Mouse (Mus musculus) layer of hippocampus, postnatal 36 days (tissue): ENCODE data around the gene Krt12. TPM values are rescaled to one million over a fixed set of nuclear protein-coding genes. Genes with fewer than 3 reads are reported as not detected.
A peak's percentile ranks its signal among the peaks of the same experiment; 100 is the strongest.

Experiments
- DNase-seq, 2 experiments: peaks; one replicate each; pipeline ENCODE4 v3.0.0; 2022
- total RNA-seq, 2 experiments: library from RNA; stranded (reverse); gene quantifications; 2 replicates each; pipeline ENCODE4 v1.2.3; 2021

Krt12 gene
- total RNA-seq, 2 experiments from 2014 or later = 0.61 to 0.97 TPM

DNA sequence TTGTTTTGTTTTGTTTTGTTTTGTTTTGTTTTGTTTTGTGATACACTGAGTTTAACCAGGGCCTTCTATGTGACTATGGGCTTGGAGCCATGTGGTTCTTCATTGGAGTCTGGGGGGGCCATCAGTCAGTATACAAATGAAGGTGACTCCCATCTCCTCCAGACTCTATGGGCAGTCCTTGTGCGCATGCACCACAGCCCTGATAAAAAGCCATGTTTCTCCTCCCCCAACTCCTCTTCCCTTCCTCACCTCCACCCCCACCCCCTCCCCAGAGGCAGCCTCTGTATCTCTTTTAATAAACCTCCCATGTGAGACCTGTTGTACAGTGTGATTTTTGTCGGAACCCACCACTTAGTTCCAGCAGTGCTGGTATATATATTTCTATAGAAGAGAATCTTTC is 25.4 kb downstream of the Krt12 start:
- DNase-seq = no peak

DNA sequence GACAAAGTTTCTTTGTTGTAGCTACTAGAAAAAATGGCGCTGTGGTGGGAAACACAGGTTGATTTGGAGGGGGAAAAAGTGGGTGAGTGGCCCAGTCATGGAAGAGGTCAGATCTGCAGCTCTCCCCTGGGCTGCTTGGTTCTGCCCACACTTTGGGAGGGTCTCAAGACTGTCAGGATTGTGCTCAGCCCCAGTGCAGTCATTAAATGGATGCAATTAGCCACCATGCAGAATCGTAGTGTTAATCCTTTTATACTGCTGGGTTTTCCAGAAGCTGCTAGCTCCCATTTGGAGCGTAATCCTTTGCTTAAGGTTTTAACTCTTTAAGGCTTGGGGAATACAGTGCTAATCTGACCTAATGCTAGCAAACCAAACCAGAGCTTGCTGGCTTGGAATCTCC is 26.0 kb downstream of the Krt12 start:
- DNase-seq = no peak

- DNase-seq = no peak
Measured at GRCm38 (mm10) chr11:99392492-99392891, 29.6 kb downstream of the Krt12 start.

DNA sequence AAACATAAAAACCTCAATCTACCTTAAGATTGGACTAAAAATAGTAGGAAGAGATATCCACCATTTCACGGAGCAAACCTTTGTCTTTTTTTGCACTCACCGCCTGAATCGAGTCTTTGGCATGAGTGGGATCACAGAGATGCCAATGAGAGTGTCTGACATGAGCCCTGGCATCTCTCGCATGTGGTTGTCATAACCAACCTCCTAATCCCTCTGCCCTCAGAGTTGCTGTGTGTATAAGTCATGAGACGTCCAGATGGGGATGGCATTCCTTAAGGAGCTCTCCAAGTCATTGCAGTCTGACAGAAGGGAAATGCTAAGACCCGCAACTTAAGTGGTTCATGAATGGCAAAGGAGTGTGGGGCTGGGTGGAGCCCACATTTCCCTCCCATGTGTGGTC is 30.7 kb downstream of the Krt12 start:
- no peak for DNase-seq

DNA sequence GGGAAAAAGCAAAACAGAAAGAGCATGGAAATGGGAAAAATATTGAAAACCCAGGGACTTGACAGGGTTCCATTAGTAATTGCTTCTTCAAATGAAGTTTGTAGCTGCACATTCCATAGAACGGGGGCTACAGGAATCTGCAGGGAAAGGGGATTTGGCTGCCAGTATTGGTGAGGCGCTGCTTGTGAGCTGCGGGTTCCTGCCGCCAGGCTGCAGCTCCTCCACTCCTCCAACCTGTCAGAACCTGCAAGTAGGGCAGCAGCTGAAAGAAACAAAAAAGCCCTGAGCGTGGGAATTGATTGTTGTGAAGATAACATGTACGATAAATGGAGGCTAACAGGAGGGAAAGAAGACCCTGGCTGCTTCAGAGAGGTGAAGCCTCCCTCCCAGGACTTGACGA is 31.2 kb downstream of the Krt12 start:
- no peak for DNase-seq

DNA sequence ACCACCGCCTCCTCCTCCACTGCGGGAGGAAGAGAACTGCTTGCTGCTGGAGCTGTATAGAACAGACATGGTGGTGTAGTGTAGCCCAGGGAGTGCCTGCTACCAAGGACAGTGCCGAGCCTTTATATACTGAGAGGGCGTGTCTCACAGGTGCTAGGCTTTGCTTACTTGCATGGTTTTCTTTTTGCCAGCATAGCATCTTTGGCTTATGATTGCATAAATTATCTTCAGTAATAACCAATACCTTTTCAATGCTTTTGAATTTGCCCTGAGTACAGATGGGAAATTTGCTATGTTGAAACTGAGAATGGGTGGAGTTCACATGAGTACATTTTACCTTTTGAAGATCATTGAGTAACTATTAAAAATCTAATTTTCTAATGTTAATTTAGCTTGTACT is 32.8 kb downstream of the Krt12 start, which contains the start of gene Krt10:
Krt10 (minus strand) TSS at position 101 of the 400 bp plus-strand sequence.
- no peak for DNase-seq

GRCm38 (mm10) chr11:99388661-99389060 is 33.4 kb downstream of the Krt12 start:
- no peak for DNase-seq

GRCm38 (mm10) chr11:99385813-99386721 is 36.0 kb downstream of the Krt12 start:
- DNase-seq = peak; percentile 88

GRCm38 (mm10) chr11:99379568-99379967 is 42.5 kb downstream of the Krt12 start:
- peak; percentile 63 to 66 for DNase-seq

DNA sequence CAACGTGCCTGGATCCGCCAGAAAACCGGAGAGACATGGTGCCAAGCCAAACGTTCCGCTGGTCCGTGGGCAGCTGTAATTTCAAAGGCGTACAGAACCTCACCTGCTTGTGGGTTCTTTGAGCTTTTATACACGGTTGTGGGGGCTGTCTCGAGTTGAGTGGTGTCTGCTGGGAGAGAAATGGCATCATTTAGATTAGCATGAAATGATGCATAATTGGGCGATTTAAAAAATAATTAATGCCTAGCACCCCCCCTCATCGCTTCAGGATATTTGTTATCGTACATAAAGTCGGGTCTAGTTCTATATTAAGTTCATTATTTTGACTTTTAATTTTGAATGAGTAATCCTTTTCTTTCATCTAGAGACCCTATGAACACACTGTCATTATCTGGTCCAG is 47.3 kb downstream of the Krt12 start, which contains the start of gene Krt28:
Krt28 (minus strand) TSS at position 101 of the 400 bp plus-strand sequence.
- no peak for DNase-seq

DNA sequence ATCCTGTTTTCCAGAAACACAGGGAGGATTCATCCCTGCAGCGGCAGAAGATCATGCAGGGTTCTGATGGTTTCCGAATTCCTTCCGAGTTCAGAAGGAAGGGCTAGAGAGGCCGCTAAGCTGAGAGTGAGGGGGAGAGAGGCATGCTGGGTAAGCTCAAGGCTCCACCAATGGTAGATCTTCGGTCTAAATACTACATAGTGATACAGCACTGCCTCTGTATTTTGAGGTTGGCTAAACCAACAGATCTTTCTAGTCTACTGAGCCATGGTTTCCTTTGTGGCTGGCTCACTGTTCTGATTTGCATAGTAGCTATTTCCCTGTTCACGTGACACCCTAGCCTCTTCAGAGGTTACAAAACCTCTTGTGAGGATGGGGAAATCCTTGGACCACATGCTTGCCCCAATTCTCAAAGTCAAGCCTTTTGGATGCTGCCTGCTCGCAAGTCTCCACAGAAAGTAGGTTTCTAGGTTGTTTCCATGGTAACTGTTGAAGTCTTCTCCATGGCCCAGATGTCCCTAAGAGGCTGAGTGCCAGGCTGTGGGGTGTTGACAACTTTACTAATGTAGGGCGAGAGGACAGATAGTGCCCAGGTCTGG is 52.1 kb downstream of the Krt12 start:
- peak; percentile 42 to 46 for DNase-seq

DNA sequence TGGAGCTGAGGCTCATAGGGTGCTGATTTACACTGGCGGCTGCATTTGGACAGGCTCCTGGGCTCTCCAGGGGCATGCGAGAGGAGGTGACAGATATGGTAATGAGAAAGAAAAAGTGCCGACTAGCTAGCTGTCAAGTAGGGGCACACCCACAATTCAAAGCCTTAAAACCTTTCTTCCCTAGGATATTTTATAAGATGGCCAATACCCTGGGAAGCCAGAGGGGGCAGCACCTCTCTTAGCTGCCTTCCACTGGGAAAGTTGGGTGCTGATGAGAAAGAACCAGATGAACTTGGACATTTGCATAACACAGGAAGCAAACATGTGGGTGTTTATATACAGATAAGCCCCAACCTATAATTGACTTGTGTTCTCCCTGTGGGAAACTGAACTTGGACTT is 52.8 kb downstream of the Krt12 start:
- no peak for DNase-seq

- DNase-seq = no peak
Measured at GRCm38 (mm10) chr11:99366791-99367190, 55.3 kb downstream of the Krt12 start.

Other genes with a start within 250 kb of the Krt12 start
- gene Smarce1, start 191.2 kb downstream of the Krt12 start, total RNA-seq = 10 to 100 TPM; 56.6 to 60.4 TPM
- gene Krt222, start 178.2 kb downstream of the Krt12 start, total RNA-seq = 10 to 100 TPM; 23.5 to 23.9 TPM
- not detected for gene Krt24, start 137.0 kb downstream of the Krt12 start, total RNA-seq
- not detected for gene Krt25, start 99.3 kb downstream of the Krt12 start, total RNA-seq
- gene Krt26, start 84.3 kb downstream of the Krt12 start, total RNA-seq = not detected
- gene Krt27, start 71.2 kb downstream of the Krt12 start, total RNA-seq = not detected
- under 1 TPM; 0.27 to 0.30 TPM for gene Krt28, start 47.4 kb downstream of the Krt12 start, total RNA-seq
- gene Krt10, start 32.9 kb downstream of the Krt12 start, total RNA-seq = 10 to 100 TPM; 15.3 to 17.5 TPM
- not detected for gene Krt20, start 15.9 kb upstream of the Krt12 start, total RNA-seq
- gene Krt23, start 70.9 kb upstream of the Krt12 start, total RNA-seq = not detected
- gene Krt39, start 99.1 kb upstream of the Krt12 start, total RNA-seq = not detected
- not detected for gene Krt40, start 120.9 kb upstream of the Krt12 start, total RNA-seq
- not detected for gene Krtap3-3, start 128.6 kb upstream of the Krt12 start, total RNA-seq
- gene Krtap3-2, start 134.6 kb upstream of the Krt12 start, total RNA-seq = not detected
- not detected for gene Gm11939, start 137.2 kb upstream of the Krt12 start, total RNA-seq
- gene Krtap3-1, start 144.4 kb upstream of the Krt12 start, total RNA-seq = not detected
- not detected for gene Krtap1-5, start 158.8 kb upstream of the Krt12 start, total RNA-seq
- not detected for gene Krtap1-4, start 161.4 kb upstream of the Krt12 start, total RNA-seq
- gene Krtap1-3, start 169.1 kb upstream of the Krt12 start, total RNA-seq = not detected
- gene Krtap9-3, start 175.8 kb upstream of the Krt12 start, total RNA-seq = not detected
- not detected for gene Gm11938, start 181.0 kb upstream of the Krt12 start, total RNA-seq
- gene Gm11937, start 187.9 kb upstream of the Krt12 start, total RNA-seq = not detected
- not detected for gene Krtap2-4, start 192.6 kb upstream of the Krt12 start, total RNA-seq
- gene Gm11562, start 198.2 kb upstream of the Krt12 start, total RNA-seq = not detected
- gene Krtap4-1, start 206.0 kb upstream of the Krt12 start, total RNA-seq = not detected
- gene Krtap4-2, start 212.8 kb upstream of the Krt12 start, total RNA-seq = not detected
- not detected for gene Krtap4-7, start 221.8 kb upstream of the Krt12 start, total RNA-seq
- not detected for gene Gm11555, start 228.0 kb upstream of the Krt12 start, total RNA-seq
- gene Gm11563, start 236.7 kb upstream of the Krt12 start, total RNA-seq = not detected
- gene Krtap4-6, start 243.7 kb upstream of the Krt12 start, total RNA-seq = not detected